Mouse (Mus musculus): ENCODE measurements around the gene Pmp22. TPM values are rescaled to one million over a fixed set of nuclear protein-coding genes. Genes with fewer than 3 reads are reported as not detected.

The Pmp22 gene
- 2.7 and 4.2 TPM in 2 replicates for polyA plus RNA-seq (2011; ENCODE audit: insufficient read depth, insufficient read length, low replicate concordance, missing spikeins)

DNA sequence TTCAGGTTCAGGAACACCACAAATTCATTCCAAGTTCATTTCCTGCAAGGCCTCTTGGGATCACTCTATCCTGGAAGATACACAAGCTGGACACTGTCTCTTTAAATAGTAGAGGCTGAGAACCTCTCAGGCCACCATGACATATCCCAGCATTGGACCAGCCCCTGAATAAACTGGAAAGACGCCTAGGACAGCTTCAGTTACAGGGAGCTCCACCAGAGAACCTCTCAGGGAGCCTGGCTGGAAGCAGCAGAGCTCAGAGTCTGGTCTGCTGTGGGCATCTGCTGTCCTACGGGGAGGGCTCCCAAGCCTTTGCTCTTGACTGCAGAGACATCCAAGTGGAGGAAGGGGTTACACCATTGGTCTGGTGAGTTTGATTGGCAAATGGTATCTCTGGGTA, at the start of gene Pmp22:
Gene Pmp22 (plus strand): TSS at position 199 of the 400 bp plus-strand sequence.
- Histone ChIP-seq H3K4me1 (ENCODE audit: control insufficient read depth, insufficient read depth, low read length) (no peaks in the 10 kb centered on the region), H3K4me3 (replicated peaks; ENCODE audit: control insufficient read depth, low read depth, low read length) (no peak within 1 kb of the TSS), H3K27ac (ENCODE audit: control insufficient read depth, insufficient read depth, low read depth, low read length, poor library complexity) (no peak within 1 kb of the TSS)
- TF ChIP-seq CTCF (IDR thresholded peaks at IDR 0.05; ENCODE audit: control insufficient read depth, insufficient read depth, low read length) = no peak
- TF ChIP-seq POLR2A (IDR thresholded peaks at IDR 0.05; ENCODE audit: borderline replicate concordance, control insufficient read depth, low read depth, low read length) = no peak
- WGBS = 64% methylated on average over 2 of the region's 2 CpGs

DNA sequence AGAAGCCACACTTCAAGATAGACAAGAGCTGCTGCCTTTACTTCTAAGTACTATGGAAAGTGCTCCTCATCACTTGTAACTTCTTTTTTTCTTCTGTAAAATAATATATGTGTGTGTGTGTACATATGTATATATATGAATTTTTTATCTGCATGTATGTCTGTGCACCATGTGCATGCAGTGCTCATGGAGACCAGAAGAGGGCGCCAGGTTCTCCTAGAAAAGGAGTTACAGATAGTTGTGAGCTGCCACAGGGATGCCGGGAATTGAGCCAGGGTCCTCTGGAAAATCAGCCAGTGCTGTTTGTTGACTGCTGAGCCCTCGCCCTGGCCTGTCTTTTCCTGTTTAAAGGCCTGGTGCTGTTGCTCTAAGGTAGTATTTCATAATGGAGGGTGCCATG, 44.2 kb upstream of the Pmp22 start:
- Histone ChIP-seq H3K4me3 (replicated peaks; ENCODE audit: control insufficient read depth, low read depth, low read length) (no peak overlapping the region), H3K4me1 (ENCODE audit: control insufficient read depth, insufficient read depth, low read length) (no peaks in the 10 kb centered on the region), H3K27ac (ENCODE audit: control insufficient read depth, insufficient read depth, low read depth, low read length, poor library complexity) (no peak overlapping the region)
- no peak for TF ChIP-seq CTCF (IDR thresholded peaks at IDR 0.05; ENCODE audit: control insufficient read depth, insufficient read depth, low read length)
- TF ChIP-seq POLR2A (IDR thresholded peaks at IDR 0.05; ENCODE audit: borderline replicate concordance, control insufficient read depth, low read depth, low read length) = no peak
- 76% methylated on average over 3 of the region's 3 CpGs for WGBS

GRCm38 (mm10) chr11:63088672-63089071, 40.1 kb upstream of the Pmp22 start:
- Histone ChIP-seq H3K4me3 (replicated peaks; ENCODE audit: control insufficient read depth, low read depth, low read length) (no peak overlapping the region), H3K27ac (ENCODE audit: control insufficient read depth, insufficient read depth, low read depth, low read length, poor library complexity) (no peak overlapping the region), H3K4me1 (ENCODE audit: control insufficient read depth, insufficient read depth, low read length) (no peaks in the 10 kb centered on the region)
- TF ChIP-seq CTCF (IDR thresholded peaks at IDR 0.05; ENCODE audit: control insufficient read depth, insufficient read depth, low read length) (no peak), POLR2A (IDR thresholded peaks at IDR 0.05; ENCODE audit: borderline replicate concordance, control insufficient read depth, low read depth, low read length) (no peak)
- WGBS = 88% methylated on average over 6 of the region's 6 CpGs

DNA sequence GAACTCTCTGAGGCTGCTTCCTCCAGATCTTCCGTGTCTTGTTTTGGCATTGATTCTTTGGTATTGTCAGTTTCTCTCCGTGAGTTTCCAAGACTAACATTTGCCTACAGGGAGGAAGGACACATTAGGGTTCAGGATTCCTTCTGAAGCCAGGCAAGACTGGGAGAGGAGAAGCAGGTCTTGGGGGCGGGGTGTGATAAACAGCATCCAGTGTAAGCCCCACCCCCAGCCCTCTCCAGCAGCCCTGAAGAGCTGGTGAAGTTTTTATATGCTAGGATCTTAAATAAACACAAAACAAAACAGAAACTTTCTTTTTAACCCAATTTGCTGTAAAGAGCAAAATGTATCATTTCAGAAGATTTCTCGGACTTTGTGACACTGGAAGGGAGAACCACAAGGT, 38.6 kb upstream of the Pmp22 start:
- WGBS = 50% methylated on average over 4 of the region's 4 CpGs
- no peak overlapping the region for H3K27ac ChIP-seq (ENCODE audit: control insufficient read depth, insufficient read depth, low read depth, low read length, poor library complexity)
- TF ChIP-seq CTCF (IDR thresholded peaks at IDR 0.05; ENCODE audit: control insufficient read depth, insufficient read depth, low read length) (no peak), POLR2A (IDR thresholded peaks at IDR 0.05; ENCODE audit: borderline replicate concordance, control insufficient read depth, low read depth, low read length) (no peak)

GRCm38 (mm10) chr11:63090986-63091385, 37.8 kb upstream of the Pmp22 start:
- H3K27ac ChIP-seq (ENCODE audit: control insufficient read depth, insufficient read depth, low read depth, low read length, poor library complexity) = no peak overlapping the region
- H3K4me1 ChIP-seq (ENCODE audit: control insufficient read depth, insufficient read depth, low read length) = no peaks in the 10 kb centered on the region
- 84% methylated on average over 6 of the region's 6 CpGs for WGBS
- no peak for TF ChIP-seq CTCF (IDR thresholded peaks at IDR 0.05; ENCODE audit: control insufficient read depth, insufficient read depth, low read length)
- TF ChIP-seq POLR2A (IDR thresholded peaks at IDR 0.05; ENCODE audit: borderline replicate concordance, control insufficient read depth, low read depth, low read length) = no peak
- no peak overlapping the region for H3K4me3 ChIP-seq (replicated peaks; ENCODE audit: control insufficient read depth, low read depth, low read length)

More for the DNA sequence above, 38.6 kb upstream of the Pmp22 start:
- Histone ChIP-seq H3K4me3 (replicated peaks; ENCODE audit: control insufficient read depth, low read depth, low read length) (no peak overlapping the region), H3K4me1 (ENCODE audit: control insufficient read depth, insufficient read depth, low read length) (no peaks in the 10 kb centered on the region)

DNA sequence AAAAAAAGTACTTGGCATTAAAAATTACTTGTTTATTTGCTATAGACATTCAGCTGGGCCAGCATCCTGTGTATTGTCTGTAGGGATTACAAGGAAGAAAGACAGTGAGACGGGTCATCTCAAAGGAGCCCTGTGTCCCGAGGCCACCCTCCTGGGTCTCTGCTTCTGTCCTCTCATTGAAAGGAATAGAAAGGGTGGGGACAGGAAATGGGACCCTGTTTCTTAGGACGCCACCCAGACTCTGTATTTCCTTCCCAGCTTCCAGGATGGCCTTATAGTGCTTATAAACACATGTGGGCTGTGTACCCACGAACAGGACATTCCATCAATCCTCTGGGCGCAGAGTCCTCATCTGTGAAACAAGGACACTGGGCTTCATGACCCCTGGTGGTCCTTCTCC, 36.5 kb upstream of the Pmp22 start:
- H3K4me3 ChIP-seq (replicated peaks; ENCODE audit: control insufficient read depth, low read depth, low read length) = no peak overlapping the region
- no peaks in the 10 kb centered on the region for H3K4me1 ChIP-seq (ENCODE audit: control insufficient read depth, insufficient read depth, low read length)
- WGBS = 58% methylated on average over 5 of the region's 5 CpGs
- H3K27ac ChIP-seq (ENCODE audit: control insufficient read depth, insufficient read depth, low read depth, low read length, poor library complexity) = no peak overlapping the region
- TF ChIP-seq POLR2A (IDR thresholded peaks at IDR 0.05; ENCODE audit: borderline replicate concordance, control insufficient read depth, low read depth, low read length) (no peak), CTCF (IDR thresholded peaks at IDR 0.05; ENCODE audit: control insufficient read depth, insufficient read depth, low read length) (no peak)

GRCm38 (mm10) chr11:63093601-63094000, 35.2 kb upstream of the Pmp22 start:
- Histone ChIP-seq H3K4me1 (ENCODE audit: control insufficient read depth, insufficient read depth, low read length) (no peaks in the 10 kb centered on the region), H3K27ac (ENCODE audit: control insufficient read depth, insufficient read depth, low read depth, low read length, poor library complexity) (no peak overlapping the region), H3K4me3 (replicated peaks; ENCODE audit: control insufficient read depth, low read depth, low read length) (no peak overlapping the region)
- WGBS = 65% methylated on average over 5 of the region's 5 CpGs
- no peak for TF ChIP-seq POLR2A (IDR thresholded peaks at IDR 0.05; ENCODE audit: borderline replicate concordance, control insufficient read depth, low read depth, low read length)
- TF ChIP-seq CTCF (IDR thresholded peaks at IDR 0.05; ENCODE audit: control insufficient read depth, insufficient read depth, low read length) = no peak

DNA sequence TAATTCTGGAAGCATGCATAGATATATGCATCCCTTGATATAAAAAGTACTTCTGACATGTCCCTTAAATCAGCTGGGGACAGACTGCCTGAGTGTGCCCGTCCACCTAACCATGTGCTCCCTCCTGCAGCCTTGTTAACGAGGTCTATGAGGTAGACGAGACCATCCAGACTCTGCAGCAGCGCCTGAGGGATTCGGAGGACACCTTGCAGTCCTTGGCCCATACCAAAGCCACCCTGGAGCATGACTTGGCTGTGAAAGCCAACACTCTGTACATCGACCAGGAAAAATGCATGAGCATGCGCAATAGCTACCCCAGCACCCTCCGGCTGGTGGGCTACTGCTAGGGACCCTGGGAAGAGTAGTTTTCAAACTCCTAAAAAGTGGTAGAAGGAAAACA, 34.3 kb upstream of the Pmp22 start:
- TF ChIP-seq CTCF (IDR thresholded peaks at IDR 0.05; ENCODE audit: control insufficient read depth, insufficient read depth, low read length) = no peak
- TF ChIP-seq POLR2A (IDR thresholded peaks at IDR 0.05; ENCODE audit: borderline replicate concordance, control insufficient read depth, low read depth, low read length) = no peak
- no peak overlapping the region for H3K27ac ChIP-seq (ENCODE audit: control insufficient read depth, insufficient read depth, low read depth, low read length, poor library complexity)
- no peak overlapping the region for H3K4me3 ChIP-seq (replicated peaks; ENCODE audit: control insufficient read depth, low read depth, low read length)
- 80% methylated on average over 8 of the region's 8 CpGs for WGBS
- no peaks in the 10 kb centered on the region for H3K4me1 ChIP-seq (ENCODE audit: control insufficient read depth, insufficient read depth, low read length)

DNA sequence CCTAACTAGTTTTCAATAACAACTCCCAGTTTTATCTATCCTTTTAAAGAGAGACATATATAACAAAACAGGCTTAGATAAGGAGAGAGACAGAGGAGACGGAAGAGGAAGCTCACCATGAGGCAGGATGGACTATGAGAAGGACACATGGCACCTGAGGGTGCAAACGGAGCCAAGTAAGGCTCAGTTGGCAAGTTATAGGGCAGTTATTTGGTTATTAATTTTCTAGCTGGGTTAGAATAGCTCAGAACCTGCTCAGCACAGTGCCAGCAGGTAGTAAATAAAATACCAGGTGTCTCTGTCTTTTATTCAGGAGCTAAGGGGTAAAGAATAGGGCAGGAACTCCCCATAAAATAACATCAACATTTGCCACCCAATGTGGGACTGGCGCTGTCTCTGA, 30.8 kb upstream of the Pmp22 start:
- 69% methylated on average over 3 of the region's 3 CpGs for WGBS
- Histone ChIP-seq H3K4me1 (ENCODE audit: control insufficient read depth, insufficient read depth, low read length) (no peaks in the 10 kb centered on the region), H3K27ac (ENCODE audit: control insufficient read depth, insufficient read depth, low read depth, low read length, poor library complexity) (no peak overlapping the region), H3K4me3 (replicated peaks; ENCODE audit: control insufficient read depth, low read depth, low read length) (no peak overlapping the region)
- TF ChIP-seq CTCF (IDR thresholded peaks at IDR 0.05; ENCODE audit: control insufficient read depth, insufficient read depth, low read length) (no peak), POLR2A (IDR thresholded peaks at IDR 0.05; ENCODE audit: borderline replicate concordance, control insufficient read depth, low read depth, low read length) (no peak)

Data from bone marrow, adult 2 months (tissue).